Mouse (Mus musculus) kidney, postnatal 4 days (tissue): ENCODE results near the gene Flywch2.
"Not testable (repeated sequence)": the region's sequence is repeated elsewhere in the genome, so short reads cannot be mapped to it uniquely, and the experiment has no call there.

Experiments
- DNase-seq, 2 experiments: peaks; one replicate each; pipeline ENCODE4 v3.0.0; 2021; ENCODE audit warnings: mixed read lengths in 2 of 2

Gene Flywch2

GRCm38 (mm10) chr17:23790269-23791078 is 4.6 kb upstream of the Flywch2 start, which contains the start of gene Srrm2:
Gene Srrm2 (plus strand): TSS chr17:23790532.
- peak; percentile 78 to 86 for DNase-seq

- no peak for DNase-seq
Measured at GRCm38 (mm10) chr17:23789749-23790268, 3.9 kb upstream of the Flywch2 start.

- no peak for DNase-seq
Measured at GRCm38 (mm10) chr17:23788973-23789372, 3.1 kb upstream of the Flywch2 start.

GRCm38 (mm10) chr17:23786510-23786931 is 640 bp upstream of the Flywch2 start:
- DNase-seq: peak in 1 of 2 experiments; percentile 27

- no peak for DNase-seq
Measured at GRCm38 (mm10) chr17:23783352-23783751, 2.5 kb downstream of the Flywch2 start.

GRCm38 (mm10) chr17:23778447-23778846 is 7.4 kb downstream of the Flywch2 start:
- DNase-seq: no peak

GRCm38 (mm10) chr17:23777141-23777540 is 8.7 kb downstream of the Flywch2 start:
- DNase-seq: no peak

- DNase-seq: no peak
Measured at GRCm38 (mm10) chr17:23776216-23776615, 9.7 kb downstream of the Flywch2 start.

- DNase-seq: peak; percentile 92 to 93
Measured at GRCm38 (mm10) chr17:23774090-23774489, 11.8 kb downstream of the Flywch2 start.

- DNase-seq: no peak
Measured at GRCm38 (mm10) chr17:23773676-23774075, 12.2 kb downstream of the Flywch2 start.

GRCm38 (mm10) chr17:23772219-23772556 is 13.7 kb downstream of the Flywch2 start:
- not testable (repeated sequence) for DNase-seq

GRCm38 (mm10) chr17:23771284-23772218 is 14.3 kb downstream of the Flywch2 start, which contains the start of gene Flywch1:
Gene Flywch1 (minus strand): TSS chr17:23771602.
- DNase-seq: peak; percentile 98 to 99

GRCm38 (mm10) chr17:23770896-23771283 is 15.0 kb downstream of the Flywch2 start:
- DNase-seq: no peak

GRCm38 (mm10) chr17:23770493-23770892 is 15.4 kb downstream of the Flywch2 start:
- no peak for DNase-seq

GRCm38 (mm10) chr17:23762976-23763375 is 22.9 kb downstream of the Flywch2 start:
- no peak for DNase-seq

GRCm38 (mm10) chr17:23761155-23761554 is 24.7 kb downstream of the Flywch2 start:
- DNase-seq: no peak

- DNase-seq: no peak
Measured at GRCm38 (mm10) chr17:23760231-23760630, 25.6 kb downstream of the Flywch2 start.

- DNase-seq: no peak
Measured at GRCm38 (mm10) chr17:23758801-23759200, 27.1 kb downstream of the Flywch2 start.

- no peak for DNase-seq
Measured at GRCm38 (mm10) chr17:23757581-23757980, 28.3 kb downstream of the Flywch2 start.

GRCm38 (mm10) chr17:23755689-23756088 is 30.2 kb downstream of the Flywch2 start:
- DNase-seq: peak in 1 of 2 experiments; percentile 58

GRCm38 (mm10) chr17:23749400-23750191 is 36.3 kb downstream of the Flywch2 start:
- DNase-seq: no peak
